Mouse (Mus musculus) cerebellum, adult 2 months (tissue): Measurements from ENCODE around the gene Krtap24-1. TPM values are rescaled to one million over a fixed set of nuclear protein-coding genes. Genes with fewer than 3 reads are reported as not detected.

ENCODE experiments used
- DNase-seq, 2 experiments: peaks; one replicate each; pipeline ENCODE4 v3.0.0; 2021
- H3K27ac ChIP-seq: fragments of 200-500 bp; 2 replicates; pipeline ENCODE4 v1.5.1; 2012; ENCODE audit warnings: low read length, control low read depth, inconsistent platforms; ENCODE audit not compliant: insufficient read depth
- H3K27me3 ChIP-seq: fragments of 200-500 bp; 2 replicates; pipeline ENCODE4 v1.6.1; 2012; ENCODE audit warnings: inconsistent platforms, mild to moderate bottlenecking, low read length, moderate library complexity; ENCODE audit not compliant: control insufficient read depth, insufficient read depth
- H3K4me1 ChIP-seq: fragments of 200-500 bp; 2 replicates; pipeline ENCODE4 v1.6.1; 2011; ENCODE audit warnings: low read length; ENCODE audit not compliant: control insufficient read depth, insufficient read depth
- H3K4me3 ChIP-seq: fragments of 200-500 bp; replicated peaks from 2 replicates; pipeline ENCODE3; 2011; ENCODE audit warnings: mild to moderate bottlenecking, low read depth, low read length, control low read depth; ENCODE audit not compliant: insufficient read depth
- CTCF ChIP-seq: fragments of 200-500 bp; IDR thresholded peaks from 2 replicates; pipeline ENCODE4 v1.5.1; 2011; ENCODE audit warnings: low read depth, mild to moderate bottlenecking, control low read depth, low read length, moderate library complexity, borderline replicate concordance; ENCODE audit not compliant: insufficient read depth
- POLR2A ChIP-seq: fragments of 200-500 bp; IDR thresholded peaks from 2 replicates; pipeline ENCODE4 v1.6.1; 2011; ENCODE audit warnings: low read length, control low read depth, borderline replicate concordance; ENCODE audit not compliant: insufficient read depth
- WGBS: fragments of 180-500 bp; shearing (Covaris S2); methylation state at CpG from one replicate; pipeline ENCODE4 v1.1.7; 2018; 5-methylcytosine and 5-hydroxymethylcytosine counted together
- polyA plus RNA-seq: library from polyadenylated mRNA; depleted of rRNA; stranded (reverse); fragments of >200 nt; gene quantifications from 2 replicates; pipeline ENCODE4 v1.2.3, GENCODE M21; 2012

The Krtap24-1 gene
- polyA plus RNA-seq, 1 experiment, result not detected

- Histone ChIP-seq H3K27ac (no peak within 1 kb of the TSS), H3K27me3 (no peaks in the 10 kb centered on the region), H3K4me1 (no peaks in the 10 kb centered on the region), H3K4me3 (no peak within 1 kb of the TSS)
- 96% methylated on average over 4 of the region's 4 CpGs for WGBS
- no peak for DNase-seq
- no peak for TF ChIP-seq CTCF
- TF ChIP-seq POLR2A, result no peak
These were observed 15.5 kb upstream of the Krtap24-1 start, which contains the start of gene 2310079G19Rik for GRCm38 (mm10) chr16:88627566-88627965. Gene 2310079G19Rik, minus strand, starts transcription at chr16:88627666.

GRCm38 (mm10) chr16:88612712-88613111 is 633 bp upstream of the Krtap24-1 start:
- Histone ChIP-seq H3K4me3 (no peak overlapping the region), H3K27me3 (no peaks in the 10 kb centered on the region), H3K4me1 (no peaks in the 10 kb centered on the region), H3K27ac (no peak overlapping the region)
- TF ChIP-seq CTCF (no peak), POLR2A (no peak)
- 53% methylated on average over 4 of the region's 4 CpGs for WGBS
- no peak for DNase-seq

- TF ChIP-seq POLR2A, result no peak
- TF ChIP-seq CTCF, result no peak
- DNase-seq, result no peak
- WGBS, result 93% methylated on average over 6 of the region's 6 CpGs
- H3K4me3 ChIP-seq, result no peak overlapping the region
- H3K27ac ChIP-seq, result no peak overlapping the region
- no peaks in the 10 kb centered on the region for H3K27me3 ChIP-seq
- no peaks in the 10 kb centered on the region for H3K4me1 ChIP-seq
These were observed 7.5 kb downstream of the Krtap24-1 start for GRCm38 (mm10) chr16:88604570-88604969.

- H3K27ac ChIP-seq, result no peak overlapping the region
- DNase-seq, result no peak
- no peak overlapping the region for H3K4me3 ChIP-seq
- 77% methylated on average over 1 of the region's 1 CpGs for WGBS
- no peaks in the 10 kb centered on the region for H3K27me3 ChIP-seq
- TF ChIP-seq CTCF (no peak), POLR2A (no peak)
- no peaks in the 10 kb centered on the region for H3K4me1 ChIP-seq
These were observed 9.6 kb downstream of the Krtap24-1 start for GRCm38 (mm10) chr16:88602464-88602863.

- TF ChIP-seq CTCF (no peak), POLR2A (no peak)
These were observed 11.8 kb downstream of the Krtap24-1 start for GRCm38 (mm10) chr16:88600303-88600702.

GRCm38 (mm10) chr16:88599504-88600237 is 12.4 kb downstream of the Krtap24-1 start:
- DNase-seq, result no peak
- 84% methylated on average over 16 of the region's 16 CpGs for WGBS

More at GRCm38 (mm10) chr16:88600303-88600702, 11.8 kb downstream of the Krtap24-1 start:
- no peak overlapping the region for H3K4me3 ChIP-seq
- no peak overlapping the region for H3K27ac ChIP-seq
- no peak for DNase-seq
- WGBS, result 90% methylated on average over 8 of the region's 8 CpGs
- no peaks in the 10 kb centered on the region for H3K27me3 ChIP-seq
- no peaks in the 10 kb centered on the region for H3K4me1 ChIP-seq

GRCm38 (mm10) chr16:88592758-88593157 is 19.3 kb downstream of the Krtap24-1 start:
- no peaks in the 10 kb centered on the region for H3K27me3 ChIP-seq
- H3K4me3 ChIP-seq, result no peak overlapping the region
- no peak for DNase-seq
- no peak for TF ChIP-seq CTCF
- TF ChIP-seq POLR2A, result no peak
- H3K27ac ChIP-seq, result no peak overlapping the region
- no peaks in the 10 kb centered on the region for H3K4me1 ChIP-seq

More at GRCm38 (mm10) chr16:88599504-88600237, 12.4 kb downstream of the Krtap24-1 start:
- H3K4me1 ChIP-seq, result no peaks in the 10 kb centered on the region
- no peak overlapping the region for H3K4me3 ChIP-seq
- H3K27ac ChIP-seq, result no peak overlapping the region
- no peaks in the 10 kb centered on the region for H3K27me3 ChIP-seq
- no peak for TF ChIP-seq POLR2A
- TF ChIP-seq CTCF, result no peak

GRCm38 (mm10) chr16:88583338-88583737 is 28.7 kb downstream of the Krtap24-1 start:
- TF ChIP-seq CTCF (no peak), POLR2A (no peak)
- WGBS, result 94% methylated on average over 9 of the region's 9 CpGs
- H3K4me1 ChIP-seq, result no peaks in the 10 kb centered on the region
- DNase-seq, result no peak
- no peak overlapping the region for H3K4me3 ChIP-seq
- no peak overlapping the region for H3K27ac ChIP-seq
- no peaks in the 10 kb centered on the region for H3K27me3 ChIP-seq
